8 mouse cellular contexts compared by ENCODE assay signal in the genomic region with DNA sequence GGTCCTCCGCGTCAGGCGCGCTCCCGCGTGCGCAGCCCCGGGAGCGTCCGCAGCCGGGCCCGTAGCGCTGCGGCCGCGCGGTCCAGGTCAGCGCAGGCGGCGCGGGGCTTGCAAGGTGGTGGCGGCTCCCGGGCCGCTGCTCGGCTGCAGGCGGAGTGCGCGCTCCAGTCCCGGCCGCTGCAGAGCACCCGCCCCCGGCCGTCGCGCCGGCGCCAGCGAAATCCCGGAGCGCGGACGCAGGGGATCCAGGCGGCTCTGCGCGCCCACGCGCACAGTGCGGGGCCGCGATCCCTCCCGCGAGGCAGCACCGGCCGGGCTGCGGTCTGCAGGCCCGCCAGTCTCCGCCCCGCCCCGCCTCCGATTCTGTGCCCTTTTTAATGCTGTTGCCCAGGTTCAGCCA. TPM values are rescaled to one million over a fixed set of nuclear protein-coding genes. Genes with fewer than 3 reads are reported as not detected.
DNase-seq lines count a peak whose midpoint lies in the region; ATAC-seq and TF ChIP-seq lines count a peak whose summit lies in the region.

A gene (minus strand): TSS at position 146 of the 400 bp plus-strand sequence.

- TF ChIP-seq POLR2A in ES-Bruce4 (IDR thresholded peaks at IDR 0.05; ENCODE audit: insufficient read depth, low read length), result no peak
- peak; percentile 96 for TF ChIP-seq POLR2A in olfactory bulb, adult 2 months (IDR thresholded peaks at IDR 0.05; ENCODE audit: insufficient read depth, low read depth, low read length)

- H3K27ac ChIP-seq in ES-Bruce4 (ENCODE audit: insufficient read depth, low read length), result no peak within 1 kb of the TSS
- H3K27ac ChIP-seq in forebrain, embryonic 15.5 days (replicated peaks), result peak within 1 kb of the TSS; percentile 67
- peak within 1 kb of the TSS; percentile 89 for H3K27ac ChIP-seq in olfactory bulb, adult 2 months (ENCODE audit: insufficient read depth, low read depth, low read length)

- no peak for TF ChIP-seq EP300 in ES-Bruce4 (IDR thresholded peaks at IDR 0.05; ENCODE audit: insufficient read depth, low read depth, low read length)

- peak within 1 kb of the TSS; percentile 68 for H3K9ac ChIP-seq in ES-Bruce4 (ENCODE audit: low read depth, poor library complexity, severe bottlenecking)
- H3K9ac ChIP-seq in forebrain, embryonic 15.5 days (replicated peaks), result peak within 1 kb of the TSS; percentile 72

- TF ChIP-seq CTCF in ES-Bruce4 (IDR thresholded peaks at IDR 0.05; ENCODE audit: low read depth, low read length), result no peak
- no peak for TF ChIP-seq CTCF in olfactory bulb, adult 2 months (IDR thresholded peaks at IDR 0.05; ENCODE audit: insufficient read depth, low read depth, low read length)

- no peaks in the 10 kb centered on the region for H3K36me3 ChIP-seq in ES-Bruce4 (ENCODE audit: control insufficient read depth, insufficient read depth, low read length, poor library complexity, severe bottlenecking)
- no peaks in the 10 kb centered on the region for H3K36me3 ChIP-seq in forebrain, embryonic 15.5 days

- ATAC-seq in forebrain, embryonic 15.5 days (replicated peaks), result peak; percentile 96

- intact Hi-C loops in heart, postnatal 14 days (cut with DNase I), result loop anchor here (2.0 to 10.0 kb wide), 3 partner anchors 102 to 381 kb away; no protein-coding TSS in a partner anchor

- peak; percentile 84 for DNase-seq in cerebellum, adult 11 months
- peak; percentile 94 for DNase-seq in heart, postnatal 14 days
- peak; percentile 55 for DNase-seq in large intestine, adult 2 months (ENCODE audit: low read depth, low spot score)
- DNase-seq in lung, adult 18-20 months, result peak; percentile 82 to 83
- peak; percentile 83 for DNase-seq in testis, postnatal 14 days (ENCODE audit: low spot score)

- H3K9me3 ChIP-seq in ES-Bruce4 (replicated peaks; ENCODE audit: control insufficient read depth, insufficient read depth, low read length, poor library complexity, severe bottlenecking), result no peaks in the 10 kb centered on the region
- no peaks in the 10 kb centered on the region for H3K9me3 ChIP-seq in forebrain, embryonic 15.5 days

- H3K4me2 ChIP-seq in forebrain, embryonic 15.5 days (replicated peaks), result peak within 1 kb of the TSS; percentile 95

- no peaks in the 10 kb centered on the region for H3K4me1 ChIP-seq in ES-Bruce4 (ENCODE audit: control insufficient read depth, insufficient read depth, low read length)
- peaks cover 27% of the 10 kb centered on the region for H3K4me1 ChIP-seq in forebrain, embryonic 15.5 days
- H3K4me1 ChIP-seq in olfactory bulb, adult 2 months (ENCODE audit: control insufficient read depth, insufficient read depth, low read length), result peaks cover 11% of the 10 kb centered on the region

- WGBS in forebrain, embryonic 15.5 days, result under 1% methylated on average over 47 of the region's 60 CpGs
- under 1% methylated on average over 60 of the region's 60 CpGs for WGBS in large intestine, adult 2 months
- WGBS in olfactory bulb, adult 2 months, result under 1% methylated on average over 59 of the region's 60 CpGs

- peaks cover 6% of the 10 kb centered on the region for H3K27me3 ChIP-seq in ES-Bruce4 (ENCODE audit: control insufficient read depth, insufficient read depth, low read length, poor library complexity, severe bottlenecking)
- no peaks in the 10 kb centered on the region for H3K27me3 ChIP-seq in forebrain, embryonic 15.5 days

- peak within 1 kb of the TSS; percentile 78 for H3K4me3 ChIP-seq in ES-Bruce4 (ENCODE audit: low read depth, low read length)
- peak within 1 kb of the TSS; percentile 84 for H3K4me3 ChIP-seq in forebrain, embryonic 15.5 days
- H3K4me3 ChIP-seq in olfactory bulb, adult 2 months (ENCODE audit: insufficient read depth, low read depth, low read length), result peak within 1 kb of the TSS; percentile 96

RNA-seq across cellular contexts. Expression of the gene that starts here (rescaled TPM):
- polyA plus RNA-seq in ES-Bruce4 (2011; ENCODE audit: insufficient read depth, insufficient read length, low read depth, missing spikeins), result 9.1 and 10.3 TPM in 2 replicates
- polyA plus RNA-seq in forebrain, embryonic 15.5 days (2015; fragmentation: Nextera tagmentation; extraction: Ambion mirVana), result 13.9 and 18.0 TPM in 2 replicates
- 10 to 100 TPM; 16.7 to 19.9 TPM for total RNA-seq in heart, postnatal 14 days (2021)
- polyA plus RNA-seq in large intestine, adult 2 months (2012; rRNA removed), result 1.9 and 2.9 TPM in 2 replicates
- polyA plus RNA-seq in olfactory bulb, adult 2 months (2012; ENCODE audit: insufficient read depth, insufficient read length, low replicate concordance, missing spikeins), result not detected in 2 replicates
